Mouse (Mus musculus) lung, embryonic 16.5 days (tissue): ENCODE data around the gene Syt6. TPM values are rescaled to one million over a fixed set of nuclear protein-coding genes. Genes with fewer than 3 reads are reported as not detected.

Source experiments
- ATAC-seq: fragments of 200-750 bp; cut with Nextera tagmentation; 2 replicates; pipeline ENCODE4 v1.8.0; 2017; ENCODE audit warnings: low read depth, mild to moderate bottlenecking, moderate library complexity
- H3K27ac ChIP-seq: fragments of 300-500 bp; sonication (generic); 2 replicates; pipeline ENCODE4 v1.5.1; 2014; ENCODE audit warnings: mild to moderate bottlenecking, control low read depth, low read length
- H3K27me3 ChIP-seq: fragments of 300-500 bp; sonication (generic); 2 replicates; pipeline ENCODE4 v1.6.1; 2014; ENCODE audit warnings: low read depth, low read length, mixed read lengths; ENCODE audit not compliant: control insufficient read depth, insufficient read depth
- H3K36me3 ChIP-seq: fragments of 300-500 bp; sonication (generic); 2 replicates; pipeline ENCODE4 v1.6.1; 2014; ENCODE audit warnings: low read length; ENCODE audit not compliant: control insufficient read depth, insufficient read depth
- H3K4me1 ChIP-seq: fragments of 300-500 bp; sonication (generic); replicated peaks from 2 replicates; pipeline ENCODE4 v1.6.1; 2014; ENCODE audit warnings: low read length, mixed read lengths; ENCODE audit not compliant: control insufficient read depth, insufficient read depth
- H3K4me2 ChIP-seq: fragments of 300-500 bp; sonication (generic); 2 replicates; pipeline ENCODE4 v1.6.1; 2014; ENCODE audit warnings: low read depth, low read length, control low read depth
- H3K4me3 ChIP-seq: fragments of 300-500 bp; sonication (generic); 2 replicates; pipeline ENCODE4 v1.5.1; 2014; ENCODE audit warnings: mild to moderate bottlenecking, low read length, control low read depth
- H3K9ac ChIP-seq: fragments of 300-500 bp; sonication (generic); 2 replicates; pipeline ENCODE4 v1.6.1; 2014; ENCODE audit warnings: low read length, control low read depth
- H3K9me3 ChIP-seq: fragments of 300-500 bp; sonication (generic); 2 replicates; pipeline ENCODE4 v1.6.1; 2016; ENCODE audit warnings: low read length; ENCODE audit not compliant: control insufficient read depth
- WGBS: fragments of 180-500 bp; shearing (Covaris S2); extraction: QIAGEN DNeasy Blood & Tissue Kit; methylation state at CpG from one replicate; pipeline ENCODE4 v1.1.7; 2014; 5-methylcytosine and 5-hydroxymethylcytosine counted together
- polyA plus RNA-seq: library from polyadenylated mRNA; unstranded; fragments of >200 nt; fragmentation: Nextera tagmentation; extraction: Ambion mirVana; gene quantifications from 2 replicates; pipeline ENCODE4 v1.2.1, GENCODE M21; 2015

Syt6 gene
- polyA plus RNA-seq, 1 experiment from 2014 or later = 0.48 TPM

- no peak for ATAC-seq
These were observed 7.8 kb upstream of the Syt6 start for GRCm38 (mm10) chr3:103567226-103567625.

GRCm38 (mm10) chr3:103572526-103572925, 2.5 kb upstream of the Syt6 start:
- Histone ChIP-seq H3K27me3 (peaks cover 57% of the 10 kb centered on the region), H3K9me3 (no peaks in the 10 kb centered on the region), H3K4me1 (peaks cover 16% of the 10 kb centered on the region), H3K27ac (no peak overlapping the region), H3K4me2 (no peak overlapping the region), H3K36me3 (no peaks in the 10 kb centered on the region), H3K4me3 (no peak overlapping the region), H3K9ac (no peak overlapping the region)
- ATAC-seq = no peak
- WGBS = 66% methylated on average over 4 of the region's 4 CpGs

More at GRCm38 (mm10) chr3:103567226-103567625, 7.8 kb upstream of the Syt6 start:
- Histone ChIP-seq H3K36me3 (no peaks in the 10 kb centered on the region), H3K4me2 (no peak overlapping the region), H3K27me3 (peaks cover 9% of the 10 kb centered on the region), H3K9ac (no peak overlapping the region), H3K27ac (no peak overlapping the region), H3K4me3 (no peak overlapping the region), H3K9me3 (no peaks in the 10 kb centered on the region), H3K4me1 (no peaks in the 10 kb centered on the region)
- WGBS = 58% methylated on average over 3 of the region's 3 CpGs

- Histone ChIP-seq H3K27ac (no peak overlapping the region), H3K36me3 (no peaks in the 10 kb centered on the region), H3K9me3 (no peaks in the 10 kb centered on the region), H3K4me1 (peaks cover 16% of the 10 kb centered on the region), H3K4me3 (no peak overlapping the region), H3K9ac (no peak overlapping the region), H3K4me2 (no peak overlapping the region), H3K27me3 (peaks cover 63% of the 10 kb centered on the region)
- 4% methylated on average over 20 of the region's 20 CpGs for WGBS
- ATAC-seq = no peak
These were observed 1.8 kb upstream of the Syt6 start for GRCm38 (mm10) chr3:103573106-103573790.

GRCm38 (mm10) chr3:103573791-103574166, 1.3 kb upstream of the Syt6 start:
- under 1% methylated on average over 14 of the region's 14 CpGs for WGBS
- no peak overlapping the region for H3K9ac ChIP-seq
- no peak overlapping the region for H3K4me2 ChIP-seq
- peaks cover 16% of the 10 kb centered on the region for H3K4me1 ChIP-seq
- H3K9me3 ChIP-seq = no peaks in the 10 kb centered on the region
- peak; percentile 78 for ATAC-seq
- peaks cover 67% of the 10 kb centered on the region for H3K27me3 ChIP-seq
- H3K36me3 ChIP-seq = no peaks in the 10 kb centered on the region
- no peak overlapping the region for H3K27ac ChIP-seq
- H3K4me3 ChIP-seq = no peak overlapping the region

GRCm38 (mm10) chr3:103574566-103575155, 370 bp upstream of the Syt6 start:
- 17% methylated on average over 22 of the region's 22 CpGs for whole genome bisulfite sequencing
- H3K9me3 ChIP-seq = no peaks in the 10 kb centered on the region
- peaks cover 16% of the 10 kb centered on the region for H3K4me1 ChIP-seq
- peaks cover 67% of the 10 kb centered on the region for H3K27me3 ChIP-seq
- no peak for ATAC-seq
- peak overlapping the region; percentile 86 for H3K4me2 ChIP-seq
- H3K36me3 ChIP-seq = no peaks in the 10 kb centered on the region
- peak overlapping the region; percentile 56 for H3K4me3 ChIP-seq
- H3K9ac ChIP-seq = no peak overlapping the region
- H3K27ac ChIP-seq = no peak overlapping the region

- no peaks in the 10 kb centered on the region for H3K9me3 ChIP-seq
- H3K36me3 ChIP-seq = no peaks in the 10 kb centered on the region
- peaks cover 16% of the 10 kb centered on the region for H3K4me1 ChIP-seq
- peak; percentile 43 for ATAC-seq
- WGBS = under 1% methylated on average over 44 of the region's 69 CpGs
- peak overlapping the region; percentile 52; the same call in 1 of the 2 replicates for H3K9ac ChIP-seq
- H3K27ac ChIP-seq = no peak overlapping the region
- peaks cover 67% of the 10 kb centered on the region for H3K27me3 ChIP-seq
- peak overlapping the region; percentile 86 for H3K4me2 ChIP-seq
- peak overlapping the region; percentile 56 for H3K4me3 ChIP-seq
These were observed 1.0 kb downstream of the Syt6 start for GRCm38 (mm10) chr3:103575893-103576641.

- Histone ChIP-seq H3K4me1 (no peaks in the 10 kb centered on the region), H3K9ac (no peak overlapping the region), H3K9me3 (no peaks in the 10 kb centered on the region), H3K4me3 (no peak overlapping the region), H3K27me3 (no peaks in the 10 kb centered on the region), H3K27ac (no peak overlapping the region), H3K36me3 (no peaks in the 10 kb centered on the region), H3K4me2 (no peak overlapping the region)
- no peak for ATAC-seq
- 86% methylated on average over 17 of the region's 17 CpGs for WGBS
These were observed 12.1 kb downstream of the Syt6 start for GRCm38 (mm10) chr3:103587136-103587535.

- no peaks in the 10 kb centered on the region for H3K27me3 ChIP-seq
- H3K4me2 ChIP-seq = no peak overlapping the region
- H3K4me3 ChIP-seq = no peak overlapping the region
- no peaks in the 10 kb centered on the region for H3K36me3 ChIP-seq
- WGBS = 79% methylated on average over 5 of the region's 5 CpGs
- no peak overlapping the region for H3K9ac ChIP-seq
- no peak overlapping the region for H3K27ac ChIP-seq
- H3K4me1 ChIP-seq = no peaks in the 10 kb centered on the region
- ATAC-seq = no peak
- no peaks in the 10 kb centered on the region for H3K9me3 ChIP-seq
These were observed 12.6 kb downstream of the Syt6 start for GRCm38 (mm10) chr3:103587672-103588071.

GRCm38 (mm10) chr3:103589636-103590035, 14.6 kb downstream of the Syt6 start:
- ATAC-seq = no peak
- Histone ChIP-seq H3K27ac (no peak overlapping the region), H3K9ac (no peak overlapping the region), H3K27me3 (no peaks in the 10 kb centered on the region), H3K9me3 (no peaks in the 10 kb centered on the region), H3K4me1 (peaks cover 2% of the 10 kb centered on the region), H3K4me2 (no peak overlapping the region), H3K4me3 (no peak overlapping the region), H3K36me3 (no peaks in the 10 kb centered on the region)
- 40% methylated on average over 5 of the region's 5 CpGs for WGBS
